Mouse (Mus musculus) urinary bladder, postnatal 4 days (tissue): ENCODE data around the gene Hoxb1.

Source experiments
- DNase-seq, 2 experiments: peaks; one replicate each; pipeline ENCODE4 v3.0.0; 2021 to 2022; ENCODE audit warnings: low spot score in 2 of 2

Hoxb1 gene

DNA sequence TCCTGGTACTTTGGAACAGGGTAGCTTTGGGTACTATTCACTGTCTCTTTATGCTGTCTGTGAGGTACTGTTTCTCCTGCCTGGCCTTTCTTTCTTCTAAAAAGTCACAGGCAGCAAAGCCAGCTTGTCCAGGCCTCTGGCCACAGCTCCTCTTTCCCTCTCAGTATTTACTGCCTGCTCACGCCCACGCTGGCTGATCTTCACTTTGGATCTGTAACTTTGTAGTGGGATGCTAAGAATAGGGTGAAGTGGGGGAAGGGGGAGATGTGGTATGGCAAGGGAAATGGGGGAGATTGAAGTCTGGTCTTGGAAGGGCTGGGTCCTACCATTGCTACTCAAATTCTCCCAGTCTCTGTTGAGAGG lies 31.6 kb upstream of the Hoxb1 start:
- no peak for DNase-seq

DNA sequence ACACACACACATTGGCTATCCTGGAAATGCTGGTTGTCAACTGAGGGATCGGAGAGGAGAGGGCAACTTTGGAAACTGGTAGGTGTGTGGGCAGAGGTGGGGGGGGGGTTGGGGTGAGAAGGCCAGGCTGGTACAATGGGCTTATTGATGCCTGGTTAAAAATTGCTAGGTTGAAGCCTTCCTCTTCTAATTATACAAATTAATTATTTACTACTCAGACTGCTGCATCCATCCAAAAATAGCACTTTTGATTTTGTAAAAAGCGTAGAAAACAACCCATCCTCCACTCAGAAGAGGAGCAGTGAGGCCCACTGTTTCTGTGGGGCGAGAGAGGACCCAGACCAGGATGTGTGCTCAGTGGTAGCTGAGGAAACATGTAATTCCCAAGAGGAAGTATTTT lies 30.6 kb upstream of the Hoxb1 start:
- DNase-seq = no peak

DNA sequence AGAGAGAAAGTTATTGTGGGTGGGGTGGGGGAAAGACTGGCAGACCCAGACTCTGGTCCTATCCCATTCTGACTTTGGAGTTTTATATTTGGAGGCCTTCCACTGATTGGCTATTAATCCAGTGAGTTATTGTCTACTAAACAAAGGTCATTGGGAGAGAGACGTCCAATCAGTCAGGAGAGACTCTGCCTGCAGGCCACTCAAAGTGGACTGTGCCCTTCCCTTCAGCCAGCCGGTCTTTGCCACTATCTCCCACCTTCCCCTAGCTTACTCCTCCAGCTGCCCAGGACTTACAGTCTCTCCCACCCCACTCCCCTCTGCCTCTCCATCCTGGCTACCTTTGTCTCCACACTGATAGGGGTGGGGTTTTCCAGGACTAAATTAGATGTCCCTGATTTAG lies 29.0 kb upstream of the Hoxb1 start:
- DNase-seq = no peak

DNA sequence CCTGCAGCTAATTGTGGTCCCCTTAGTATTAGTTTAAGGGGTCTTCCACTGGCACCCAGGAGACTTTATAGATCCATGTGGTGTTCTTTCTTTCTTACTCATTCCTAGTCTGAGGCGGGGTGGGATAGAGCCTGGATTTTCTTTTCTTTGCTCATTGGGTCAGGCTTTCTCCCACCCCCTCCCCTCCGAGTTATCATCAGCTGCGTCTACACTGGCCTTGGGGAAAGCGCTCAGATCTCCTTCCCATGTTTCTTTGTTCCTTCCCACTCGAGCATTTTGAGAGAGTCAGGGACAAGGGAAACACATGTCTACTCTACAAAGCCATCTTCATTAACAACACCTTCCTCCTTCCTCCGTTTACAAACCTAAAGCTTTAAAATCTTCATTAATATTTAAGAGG lies 28.5 kb upstream of the Hoxb1 start:
- no peak for DNase-seq

DNA sequence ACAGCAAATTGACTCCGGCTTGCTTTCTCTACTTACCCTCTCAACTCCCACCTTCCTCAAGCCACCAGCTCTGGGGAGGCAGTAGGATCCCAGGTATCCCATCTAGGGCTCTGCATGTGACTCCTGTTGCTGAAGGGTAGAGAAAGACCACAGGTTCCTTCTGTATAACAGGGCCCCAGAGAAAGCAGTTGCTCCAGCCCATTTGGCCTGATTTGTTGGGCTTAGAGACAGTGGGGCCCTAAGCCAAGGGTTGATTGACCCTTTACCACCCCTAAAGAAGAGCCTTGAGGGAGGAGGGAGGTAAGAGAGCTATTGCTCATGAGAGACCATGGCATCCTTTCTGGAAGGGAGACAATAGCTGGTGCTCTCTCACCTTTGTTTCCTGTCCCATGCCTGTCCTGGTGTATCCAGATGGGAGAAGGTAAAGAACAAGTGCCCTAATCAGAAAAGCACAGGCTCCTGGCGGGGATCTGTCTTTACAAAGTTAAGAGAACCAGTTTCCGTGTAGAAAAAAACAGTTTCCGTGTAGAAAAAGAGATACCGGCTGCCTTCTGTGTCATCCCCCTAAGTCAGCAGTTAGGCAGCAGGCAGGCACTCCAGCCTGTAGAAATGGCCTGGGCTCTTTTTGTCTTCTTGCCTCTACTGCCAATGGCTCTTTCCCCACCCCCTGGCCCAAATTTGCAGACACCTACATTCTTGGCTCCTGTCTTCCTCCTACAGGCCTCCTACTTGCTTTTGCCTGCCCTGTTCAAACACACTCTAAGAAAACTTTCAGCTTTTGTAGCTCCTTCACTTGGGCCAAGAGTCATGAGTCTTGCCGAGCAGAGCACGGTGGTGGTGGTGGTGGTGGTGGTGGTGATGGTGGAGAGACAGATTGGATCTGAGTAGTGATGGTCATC lies 26.3 kb upstream of the Hoxb1 start:
- no peak for DNase-seq

DNA sequence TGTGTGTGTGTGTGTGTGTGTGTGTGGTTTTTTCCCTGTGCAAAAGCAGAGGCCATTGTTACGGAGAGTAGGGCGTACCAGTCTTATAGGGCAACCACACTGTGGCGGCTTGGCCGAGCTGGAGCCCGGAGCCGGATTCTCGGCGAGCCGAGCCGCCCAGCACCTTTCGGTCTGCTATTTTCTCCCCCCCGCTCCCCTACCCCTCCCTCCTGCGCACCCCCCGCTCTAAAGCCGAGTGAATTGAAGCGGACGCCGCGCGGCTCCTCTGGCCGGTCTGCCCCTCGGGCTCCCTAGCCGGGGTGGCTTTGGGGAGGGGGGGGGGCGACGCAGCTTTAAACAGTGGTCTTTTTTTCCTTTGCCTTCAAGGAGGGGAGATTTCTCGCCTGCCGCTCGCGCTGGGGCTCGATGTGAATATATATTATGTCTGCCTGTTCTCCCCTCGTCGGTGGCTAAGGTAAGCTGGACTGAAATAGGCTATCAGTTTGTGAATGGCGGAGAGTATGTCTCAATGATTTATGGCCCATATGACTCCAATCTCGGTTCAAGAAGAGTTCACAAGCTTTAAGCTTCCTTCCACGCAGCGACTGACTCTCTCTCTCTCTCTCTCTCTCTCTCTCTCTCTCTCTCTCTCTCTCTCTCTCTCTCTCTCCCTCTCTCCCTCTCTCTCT lies 24.7 kb upstream of the Hoxb1 start:
- no peak for DNase-seq

DNA sequence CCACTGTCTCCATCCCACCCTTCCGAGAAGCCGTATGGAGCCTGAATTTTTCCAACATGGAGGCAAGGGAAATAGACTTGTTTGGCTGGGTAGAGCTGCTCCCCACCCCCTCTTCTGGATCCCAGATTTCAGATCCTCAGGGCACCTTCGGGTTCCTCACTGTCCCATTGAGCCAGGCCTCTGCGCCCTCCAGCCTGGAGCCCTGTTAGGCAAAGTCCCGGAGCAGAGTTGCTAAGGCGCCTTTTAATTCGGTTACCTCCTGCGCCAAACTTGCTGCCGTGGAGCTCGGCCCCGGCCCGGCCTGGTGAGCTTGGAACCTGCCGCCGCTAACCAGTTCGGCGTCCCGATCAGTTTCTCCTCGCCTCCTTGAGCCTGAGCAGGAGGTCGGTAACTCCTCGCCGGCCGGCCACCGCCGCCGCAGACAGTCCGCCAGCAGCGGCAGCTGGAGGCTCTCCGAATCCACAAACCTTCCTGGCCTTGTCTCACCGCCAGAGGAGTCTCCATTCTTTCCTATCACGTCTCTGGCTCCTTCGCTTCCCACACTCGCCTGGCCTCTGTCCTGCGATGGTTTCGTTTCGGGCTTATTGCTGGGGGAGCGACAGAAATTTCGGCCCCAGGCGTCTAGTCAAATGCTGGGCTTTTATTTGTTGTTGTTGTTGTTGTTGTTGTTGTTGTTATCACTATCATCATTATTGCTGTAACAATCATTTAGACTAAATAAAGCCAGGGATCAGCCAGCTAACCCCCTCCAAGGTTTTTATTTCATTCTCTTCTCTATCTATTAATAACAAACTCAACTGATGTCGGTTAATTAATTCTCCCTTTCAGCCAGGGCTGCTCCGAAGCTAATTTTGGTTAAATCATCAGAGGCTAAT lies 23.6 kb upstream of the Hoxb1 start:
- DNase-seq = no peak

DNA sequence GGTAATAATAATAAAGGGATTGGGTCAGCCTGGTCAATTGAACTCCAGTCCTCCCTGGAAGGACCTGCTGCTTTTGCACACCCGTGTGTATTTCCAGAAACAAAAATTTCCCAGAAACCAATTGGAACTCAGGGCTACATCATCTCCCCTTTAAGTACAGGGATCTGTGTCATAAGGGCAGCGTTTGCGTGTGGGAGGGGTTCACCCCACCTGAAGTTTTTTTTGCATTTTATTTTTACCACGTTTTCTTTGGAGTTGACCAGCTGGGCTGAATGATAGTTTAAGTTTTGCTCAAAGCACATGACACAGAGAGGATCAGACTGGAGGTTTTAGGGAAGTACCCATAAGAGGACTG lies 23.0 kb upstream of the Hoxb1 start:
- no peak for DNase-seq

DNA sequence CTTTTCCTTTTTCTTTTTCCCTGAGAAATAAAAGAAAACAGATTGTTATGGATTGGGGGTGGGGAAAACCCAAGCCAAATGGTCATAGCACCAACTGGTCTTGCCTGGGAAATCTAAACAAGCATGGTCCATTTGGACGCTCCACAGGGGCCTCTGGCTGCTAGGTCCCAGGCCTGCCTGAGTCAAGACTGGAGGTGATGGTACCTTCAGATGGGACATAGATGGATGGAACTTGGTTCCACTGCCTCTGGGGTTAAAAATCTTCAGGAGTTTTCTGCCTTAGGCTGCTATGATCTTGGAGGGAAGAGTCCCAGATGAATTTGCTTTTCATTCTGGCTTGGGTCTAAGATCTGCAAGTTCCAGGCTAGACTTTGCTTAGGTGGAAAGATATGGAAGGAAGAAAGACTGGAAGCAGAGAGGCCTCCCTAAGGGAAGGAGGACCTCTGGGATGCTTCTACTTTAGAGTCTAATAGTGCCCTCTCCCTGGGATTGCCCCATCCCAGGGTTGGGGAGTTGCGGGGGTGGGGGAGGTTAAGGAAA lies 22.3 kb upstream of the Hoxb1 start:
- DNase-seq = no peak

DNA sequence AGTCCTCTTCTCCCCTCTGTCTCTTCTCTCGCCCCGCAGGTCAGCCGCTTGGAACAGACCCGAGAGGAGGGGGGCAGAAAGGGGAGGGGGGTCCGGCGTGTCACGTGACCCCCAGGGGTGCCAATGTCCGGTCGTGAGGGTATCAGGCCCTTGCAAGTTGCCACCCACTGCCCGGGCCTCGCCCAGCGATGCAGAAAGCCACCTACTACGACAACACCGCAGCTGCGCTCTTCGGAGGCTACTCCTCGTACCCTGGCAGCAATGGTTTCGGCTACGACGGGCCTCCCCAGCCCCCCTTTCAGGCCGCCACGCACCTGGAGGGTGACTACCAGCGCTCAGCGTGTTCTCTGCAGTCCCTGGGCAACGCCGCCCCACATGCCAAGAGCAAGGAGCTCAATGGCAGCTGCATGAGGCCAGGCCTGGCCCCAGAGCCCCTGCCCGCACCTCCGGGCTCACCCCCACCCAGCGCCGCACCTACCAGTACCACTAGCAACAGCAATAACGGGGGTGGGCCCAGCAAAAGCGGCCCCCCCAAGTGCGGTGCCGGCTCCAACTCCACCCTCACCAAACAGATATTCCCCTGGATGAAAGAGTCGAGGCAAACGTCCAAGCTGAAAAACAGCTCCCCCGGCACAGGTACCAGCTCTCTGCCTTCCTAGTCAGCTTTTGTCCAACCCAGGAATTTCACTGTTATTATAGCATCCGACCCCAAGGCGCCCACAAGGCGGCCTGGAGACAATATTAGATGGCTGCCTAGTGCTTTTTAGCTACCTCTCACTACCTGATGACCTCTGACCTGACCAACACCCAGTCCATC lies 21.3 kb upstream of the Hoxb1 start:
- no peak for DNase-seq

DNA sequence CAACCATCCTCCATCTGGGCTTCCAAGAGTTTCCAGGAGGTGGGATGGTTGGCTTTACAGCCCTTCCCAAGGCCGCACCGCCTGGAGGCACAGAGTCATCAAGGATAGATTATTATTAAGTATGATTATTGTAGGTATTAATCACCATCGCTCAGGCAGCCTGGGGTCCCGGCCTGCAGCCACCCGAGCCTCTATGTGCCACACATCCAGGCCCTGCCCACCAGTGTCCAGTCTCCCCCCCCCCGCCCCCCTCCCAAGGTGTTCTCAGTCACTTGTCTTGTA lies 20.7 kb upstream of the Hoxb1 start:
- DNase-seq = no peak

DNA sequence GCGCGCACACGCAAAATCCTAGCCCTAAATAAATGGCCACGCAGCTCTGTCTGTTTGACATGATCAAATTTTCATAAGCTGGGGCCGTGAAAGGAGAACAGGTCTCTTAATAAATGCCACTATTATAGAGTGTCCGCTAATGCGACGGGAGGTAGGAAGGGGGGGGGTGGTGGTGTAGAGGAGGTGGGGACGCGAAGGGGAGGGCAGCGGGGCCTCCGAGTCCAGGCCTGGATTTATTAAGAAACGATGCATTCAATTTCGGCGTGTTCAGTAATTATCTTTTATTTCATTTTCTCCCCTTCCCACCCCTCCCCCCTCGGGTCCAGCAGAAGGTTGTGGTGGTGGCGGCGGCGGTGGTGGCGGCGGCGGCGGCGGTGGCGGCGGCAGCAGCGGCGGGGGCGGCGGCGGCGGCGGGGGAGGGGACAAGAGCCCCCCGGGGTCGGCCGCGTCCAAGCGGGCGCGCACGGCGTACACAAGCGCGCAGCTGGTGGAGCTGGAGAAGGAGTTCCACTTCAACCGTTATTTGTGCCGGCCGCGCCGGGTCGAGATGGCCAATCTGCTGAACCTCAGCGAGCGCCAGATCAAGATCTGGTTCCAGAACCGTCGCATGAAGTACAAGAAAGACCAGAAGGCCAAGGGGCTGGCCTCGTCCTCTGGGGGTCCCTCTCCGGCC lies 20.2 kb upstream of the Hoxb1 start:
- DNase-seq = no peak

DNA sequence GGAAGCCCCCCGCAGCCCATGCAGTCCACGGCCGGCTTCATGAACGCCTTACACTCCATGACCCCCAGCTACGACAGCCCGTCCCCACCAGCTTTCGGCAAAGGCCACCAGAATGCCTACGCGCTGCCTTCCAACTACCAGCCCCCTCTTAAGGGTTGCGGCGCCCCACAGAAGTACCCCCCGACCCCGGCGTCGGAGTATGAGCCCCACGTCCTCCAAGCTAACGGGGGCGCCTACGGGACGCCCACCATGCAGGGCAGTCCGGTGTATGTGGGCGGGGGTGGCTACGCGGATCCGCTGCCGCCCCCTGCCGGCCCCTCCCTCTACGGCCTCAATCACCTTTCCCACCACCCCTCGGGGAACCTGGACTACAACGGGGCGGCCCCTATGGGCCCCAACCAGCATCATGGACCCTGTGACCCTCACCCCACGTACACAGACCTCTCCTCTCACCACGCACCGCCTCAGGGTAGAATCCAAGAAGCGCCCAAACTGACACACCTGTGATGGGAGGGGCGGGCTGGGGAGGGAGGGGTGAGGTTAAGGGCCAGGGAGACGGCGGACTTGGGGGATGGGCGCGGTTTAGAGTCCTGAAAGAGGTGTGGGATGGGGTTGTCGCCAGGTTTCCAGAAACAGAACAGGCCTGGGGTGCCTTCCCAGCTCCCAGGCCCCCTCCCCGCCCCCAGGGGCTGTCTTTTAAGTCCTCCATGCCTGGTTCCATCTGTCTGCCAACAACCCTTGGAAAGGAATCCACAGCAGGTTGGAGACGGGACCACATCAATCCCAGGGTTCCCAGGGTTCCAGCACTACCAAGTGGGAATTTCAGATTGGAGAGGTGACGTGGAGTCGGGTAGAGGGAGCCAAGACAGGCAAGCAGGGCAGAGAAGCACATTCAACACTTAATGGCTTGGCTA lies 19.4 kb upstream of the Hoxb1 start:
- DNase-seq = no peak

DNA sequence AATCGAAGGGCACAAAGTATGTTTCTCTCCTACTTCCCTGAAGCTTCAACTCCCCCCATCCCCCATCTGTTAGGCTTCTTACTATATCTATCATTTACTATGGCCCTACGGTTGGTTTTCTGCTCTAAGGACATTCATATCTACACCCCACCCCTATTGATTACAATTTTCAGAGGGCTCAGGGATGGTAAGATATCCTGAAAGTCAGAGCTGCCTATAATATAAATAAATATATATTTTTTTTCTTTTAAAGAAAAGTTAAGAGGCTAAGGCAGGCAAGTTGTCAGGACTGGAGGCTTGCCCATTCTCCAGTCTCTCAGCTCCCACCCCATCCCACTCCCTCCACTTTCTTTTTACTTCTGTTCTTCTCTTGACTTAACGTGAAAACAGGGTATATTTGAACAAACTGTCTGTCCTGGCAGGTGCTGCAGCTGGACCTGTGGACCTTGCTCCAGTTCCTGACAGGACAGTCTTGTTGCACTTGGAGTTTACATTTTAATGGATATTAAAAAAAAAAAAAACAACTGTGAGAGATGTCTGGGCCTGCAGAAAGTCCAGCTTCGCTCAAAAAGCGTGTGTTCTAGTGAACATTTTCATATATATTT lies 18.5 kb upstream of the Hoxb1 start:
- no peak for DNase-seq

DNA sequence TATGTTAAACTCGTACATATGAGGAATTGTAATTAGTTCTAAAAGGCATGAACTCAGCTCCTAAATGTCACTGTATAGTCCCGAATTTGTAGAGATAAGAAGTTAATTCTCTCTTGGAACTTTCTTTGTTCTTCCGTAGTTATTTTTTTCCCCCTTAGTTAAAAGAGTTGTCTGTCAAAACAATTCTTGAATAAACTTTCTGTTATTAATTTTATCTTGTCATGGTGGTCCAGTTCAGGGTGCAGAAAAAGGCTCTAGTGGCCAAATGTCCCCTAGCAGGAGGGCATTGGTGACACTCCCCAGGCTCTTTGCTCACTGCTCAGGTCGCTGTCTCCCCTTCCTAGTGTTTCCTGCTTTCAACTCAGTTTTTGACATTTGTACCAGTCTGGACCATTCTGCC lies 17.8 kb upstream of the Hoxb1 start:
- no peak for DNase-seq

DNA sequence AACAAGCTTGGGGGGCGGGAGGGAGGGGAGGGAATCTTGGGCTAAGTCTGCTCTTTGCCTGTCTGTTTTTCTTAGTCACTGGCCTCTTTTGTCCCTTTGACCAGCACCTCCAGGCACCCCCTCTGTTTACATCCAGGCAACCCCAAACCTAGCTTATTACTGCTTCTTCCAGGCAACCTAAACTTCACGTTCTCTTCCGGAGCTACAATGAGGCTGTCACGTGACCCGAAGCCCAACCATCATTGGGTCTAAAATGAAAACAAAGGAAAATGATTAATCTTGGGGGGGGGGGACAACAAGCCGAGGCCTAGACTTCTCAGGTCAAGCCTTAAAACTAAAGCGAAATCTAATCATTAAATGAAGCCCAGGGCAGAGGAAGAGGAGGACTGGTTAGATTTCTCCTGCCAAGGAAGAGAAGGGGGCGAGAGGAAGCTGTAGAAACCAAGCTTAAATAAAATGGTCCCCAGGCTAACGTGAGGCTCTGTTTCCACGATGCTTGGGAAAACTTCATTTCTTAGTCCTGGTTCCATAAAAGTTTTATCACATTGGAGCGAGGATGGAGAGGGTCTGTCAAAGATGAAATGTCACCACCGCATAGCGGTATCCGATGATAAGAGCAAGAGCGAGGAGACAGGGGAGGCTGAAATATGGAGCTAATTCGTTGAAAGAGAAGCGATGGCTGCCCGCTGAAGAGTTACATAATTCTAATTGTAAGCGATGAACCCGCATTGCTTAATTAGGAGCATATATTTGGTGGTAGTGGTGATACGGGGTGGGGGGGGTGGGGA lies 17.2 kb upstream of the Hoxb1 start:
- DNase-seq = no peak

DNA sequence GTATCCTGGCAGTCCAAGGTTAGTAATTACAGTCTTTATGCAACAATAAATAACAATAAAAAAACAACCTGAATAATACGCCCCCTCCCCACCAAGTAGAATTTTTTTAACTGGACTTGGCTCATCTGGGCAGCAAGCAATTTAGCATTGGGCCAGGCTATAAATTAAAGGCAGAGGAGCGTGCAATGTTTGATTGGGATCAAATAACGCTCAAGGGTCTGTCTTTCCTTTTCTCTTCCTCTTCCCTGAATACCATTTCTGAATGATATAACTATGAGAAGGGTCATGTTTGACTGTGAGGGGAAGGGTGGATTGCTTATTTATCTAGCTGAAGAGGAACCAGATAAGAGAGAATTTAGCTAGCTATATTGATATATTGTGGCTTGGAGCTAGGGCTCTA lies 16.6 kb upstream of the Hoxb1 start:
- no peak for DNase-seq

DNA sequence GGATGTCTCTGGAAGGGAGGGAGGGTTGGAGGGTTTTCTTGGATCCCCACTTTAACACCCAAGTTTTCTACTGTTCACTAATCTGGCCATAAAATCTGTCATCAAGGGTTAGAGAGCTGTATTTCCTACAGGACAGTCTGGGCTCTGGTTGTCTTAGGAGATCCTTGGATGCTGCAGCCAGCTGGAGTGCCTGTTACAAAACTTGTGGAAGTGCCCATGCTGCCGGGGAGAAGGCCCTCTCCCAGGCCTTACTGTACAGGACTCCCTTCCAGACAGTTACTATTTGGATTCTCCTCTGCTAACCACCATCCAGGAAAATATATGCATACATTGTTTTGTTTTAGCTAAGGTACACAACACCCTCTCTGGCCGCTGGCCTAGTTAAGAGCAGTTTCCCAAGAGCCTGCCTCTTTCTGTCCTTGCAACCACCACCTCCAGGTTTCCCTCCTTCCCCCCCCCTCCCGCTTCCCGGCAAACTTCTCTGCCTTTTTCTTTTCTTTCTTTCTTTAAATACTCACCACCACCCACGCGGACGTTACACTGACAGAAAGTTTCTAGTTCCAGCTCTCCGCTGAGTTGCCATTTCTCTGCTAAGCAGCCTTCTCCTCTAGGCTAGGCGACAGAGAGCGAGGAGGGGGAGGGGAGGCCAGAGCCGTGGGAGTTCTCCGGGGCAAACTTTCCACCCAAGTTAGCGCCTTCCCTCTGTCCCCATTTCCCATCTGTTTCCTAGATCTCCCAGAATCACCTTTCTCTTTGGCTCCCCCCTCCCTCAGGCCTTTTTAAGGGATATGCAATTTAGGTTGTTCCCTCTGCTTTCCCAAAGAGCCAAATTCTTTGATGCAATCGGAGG lies 15.8 kb upstream of the Hoxb1 start:
- no peak for DNase-seq
